Mouse (Mus musculus): Measurements from ENCODE around the gene Rabl2.
A peak's percentile ranks its signal among the peaks of the same experiment; 100 is the strongest.

The Rabl2 gene

GRCm38 (mm10) chr15:89591723-89592455 is at the start of gene Rabl2:
Gene Rabl2, minus strand, starts transcription at chr15:89591923.
- DNase-seq (ENCODE audit: low read depth), result peak; percentile 75

DNA sequence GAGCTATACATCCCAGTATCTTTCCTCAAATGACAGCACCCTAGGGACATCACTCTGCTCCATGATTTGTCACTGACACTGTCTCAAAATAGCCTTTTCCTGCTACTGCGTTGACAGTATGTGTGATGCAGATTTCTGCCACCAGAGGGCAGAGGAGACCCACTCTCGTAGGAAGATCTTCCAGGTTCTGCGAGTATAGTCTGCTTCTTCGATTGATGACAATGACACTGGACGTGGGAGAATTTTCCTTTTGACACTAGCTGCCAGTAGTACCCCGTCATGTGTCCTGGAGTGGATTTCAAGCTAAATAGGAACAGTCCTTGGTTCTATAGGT is 31.9 kb upstream of the Rabl2 start:
- peak; percentile 51 for DNase-seq (ENCODE audit: low read depth)

GRCm38 (mm10) chr15:89622959-89623625 is 31.4 kb upstream of the Rabl2 start:
- no peak for DNase-seq (ENCODE audit: low read depth)

- peak; percentile 49 for DNase-seq (ENCODE audit: low read depth)
Observed at GRCm38 (mm10) chr15:89622312-89622958, 30.7 kb upstream of the Rabl2 start.

DNA sequence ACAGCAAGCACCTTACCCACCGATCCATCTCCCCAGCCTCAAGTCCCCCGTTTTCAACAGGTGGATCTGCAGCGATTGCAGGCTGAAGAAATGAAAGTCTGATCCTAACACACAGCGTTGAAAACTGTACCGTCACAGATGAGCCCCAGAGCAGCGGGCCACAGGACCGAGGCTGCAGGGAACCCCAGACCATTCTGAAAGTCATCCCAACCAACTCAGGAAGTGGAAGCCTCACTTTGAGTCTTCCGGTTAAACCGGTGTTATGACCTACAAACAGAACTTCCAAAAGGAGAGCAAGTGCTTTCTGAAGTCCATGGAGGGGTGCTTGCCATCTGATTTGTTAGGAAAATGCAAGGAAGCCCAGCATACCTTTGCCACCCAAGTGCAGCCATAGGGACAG is 16.2 kb upstream of the Rabl2 start:
- no peak for DNase-seq (ENCODE audit: low read depth)

GRCm38 (mm10) chr15:89607480-89607879 is 15.8 kb upstream of the Rabl2 start:
- DNase-seq (ENCODE audit: low read depth), result no peak

DNA sequence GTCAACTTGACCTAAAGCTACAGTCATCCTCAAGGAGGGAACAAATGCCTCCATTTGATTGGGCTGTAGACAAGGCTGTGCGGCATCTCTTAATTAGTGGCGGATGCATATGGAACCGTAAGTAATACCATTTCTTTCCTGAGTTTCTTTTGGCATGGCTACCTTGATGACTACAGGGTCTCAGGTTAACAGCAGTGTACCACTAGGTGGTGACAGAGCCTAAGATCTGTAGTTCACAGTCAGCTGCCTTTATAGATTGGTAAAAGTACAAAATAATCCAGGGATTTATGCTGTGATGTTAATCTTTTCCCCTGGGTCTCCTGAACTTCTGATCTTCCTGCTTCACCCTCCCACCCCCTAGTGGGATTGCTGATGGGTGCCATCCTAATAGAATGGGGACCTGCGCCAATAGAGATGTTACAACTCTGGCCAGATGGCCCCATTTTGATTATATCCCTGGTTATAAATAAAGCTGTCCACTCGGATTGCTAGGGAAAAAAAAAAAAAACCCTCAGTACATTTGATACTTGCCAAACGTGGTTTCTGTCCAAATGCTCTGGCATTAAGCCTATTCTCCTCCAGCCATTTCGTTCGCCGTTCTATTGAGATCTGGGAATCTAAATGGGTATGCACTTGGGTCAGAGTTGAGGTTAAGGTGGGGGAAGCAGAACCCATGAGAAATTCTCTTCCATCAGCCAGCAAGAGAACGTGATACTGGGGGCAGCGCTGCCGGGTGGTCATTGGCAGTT is 14.3 kb upstream of the Rabl2 start:
- no peak for DNase-seq (ENCODE audit: low read depth)

- DNase-seq (ENCODE audit: low read depth), result no peak
Observed at GRCm38 (mm10) chr15:89592548-89592947, 825 bp upstream of the Rabl2 start.

DNA sequence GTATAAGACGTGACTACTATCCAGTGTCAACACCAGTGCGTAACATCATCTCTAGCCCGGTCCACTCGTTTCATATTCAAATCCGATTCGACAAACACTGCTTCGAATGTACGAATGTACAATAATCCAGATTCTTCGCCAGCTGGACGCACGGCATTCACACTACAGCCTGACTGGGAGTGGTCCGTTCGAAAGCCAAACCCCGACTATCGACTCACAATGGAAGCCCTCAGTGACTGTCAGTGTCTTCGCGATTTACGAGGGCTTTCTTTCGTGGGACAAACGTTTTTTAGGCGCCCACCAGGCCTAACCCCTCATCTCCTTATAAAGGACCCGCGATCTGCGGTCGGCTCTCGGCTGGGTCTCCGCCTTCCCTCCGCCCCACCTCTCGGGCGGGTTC is 406 bp downstream of the Rabl2 start:
- no peak for DNase-seq (ENCODE audit: low read depth)

GRCm38 (mm10) chr15:89589146-89589545 is 2.6 kb downstream of the Rabl2 start:
- no peak for DNase-seq (ENCODE audit: low read depth)

DNA sequence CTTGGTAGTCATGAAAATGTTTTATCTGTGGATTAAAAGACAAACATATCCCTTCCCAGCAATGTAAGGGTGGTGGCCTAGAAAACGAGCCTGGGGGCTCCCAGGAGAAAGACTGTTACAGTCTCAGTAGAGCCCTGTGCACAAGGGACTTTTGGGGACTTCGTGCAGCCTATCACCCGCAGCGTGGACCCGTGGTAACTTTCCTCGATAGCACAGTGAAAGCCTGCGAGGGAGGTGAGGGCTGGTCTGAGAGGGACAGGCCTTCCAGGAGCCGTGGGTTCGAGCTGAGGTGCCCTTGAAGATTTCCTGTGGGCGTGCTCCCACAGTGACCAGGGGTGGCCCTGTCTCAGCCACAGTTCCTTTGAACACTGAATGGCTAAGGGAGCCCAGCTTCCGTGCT is 6.1 kb downstream of the Rabl2 start:
- no peak for DNase-seq (ENCODE audit: low read depth)

DNA sequence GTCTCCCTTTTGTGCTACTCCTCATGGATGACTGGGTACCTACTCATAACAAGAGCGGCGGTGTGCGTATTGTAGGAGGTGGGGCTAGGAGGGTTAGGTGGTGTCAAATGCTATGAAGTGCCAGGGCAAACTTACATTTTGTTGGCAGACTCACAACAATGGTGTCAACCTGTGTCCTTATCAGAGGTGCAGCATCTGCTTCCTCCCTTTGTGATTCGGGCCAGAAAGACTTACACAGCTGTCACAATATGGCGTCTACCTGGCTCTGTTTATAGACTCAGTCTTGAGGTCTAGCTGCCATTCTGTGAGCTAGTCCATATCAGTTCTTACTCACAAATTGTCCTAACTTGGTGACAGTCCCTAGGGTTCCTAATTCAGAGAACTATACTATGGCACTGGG is 6.6 kb downstream of the Rabl2 start:
- no peak for DNase-seq (ENCODE audit: low read depth)

DNA sequence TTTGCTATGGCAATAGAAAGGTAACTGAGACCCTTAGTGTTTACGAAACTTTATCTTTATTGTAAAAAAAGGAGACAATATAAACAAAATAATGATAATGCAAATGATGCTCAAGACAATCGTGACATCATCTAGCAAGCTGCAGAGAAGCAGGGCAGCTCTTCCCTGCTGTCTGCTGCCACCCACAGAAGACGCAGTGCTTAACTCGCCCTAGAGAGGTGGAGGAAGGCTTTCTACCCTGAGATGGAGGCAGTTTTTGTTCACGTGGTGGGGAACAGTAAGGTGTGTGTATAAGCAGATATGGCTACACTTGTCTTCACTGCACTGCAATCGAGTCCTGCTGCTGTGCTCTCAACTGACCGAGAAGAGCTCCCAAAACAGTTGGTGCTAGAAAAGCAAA is 9.2 kb downstream of the Rabl2 start:
- no peak for DNase-seq (ENCODE audit: low read depth)

- no peak for DNase-seq (ENCODE audit: low read depth)
Observed at GRCm38 (mm10) chr15:89572147-89572546, 19.6 kb downstream of the Rabl2 start.

DNA sequence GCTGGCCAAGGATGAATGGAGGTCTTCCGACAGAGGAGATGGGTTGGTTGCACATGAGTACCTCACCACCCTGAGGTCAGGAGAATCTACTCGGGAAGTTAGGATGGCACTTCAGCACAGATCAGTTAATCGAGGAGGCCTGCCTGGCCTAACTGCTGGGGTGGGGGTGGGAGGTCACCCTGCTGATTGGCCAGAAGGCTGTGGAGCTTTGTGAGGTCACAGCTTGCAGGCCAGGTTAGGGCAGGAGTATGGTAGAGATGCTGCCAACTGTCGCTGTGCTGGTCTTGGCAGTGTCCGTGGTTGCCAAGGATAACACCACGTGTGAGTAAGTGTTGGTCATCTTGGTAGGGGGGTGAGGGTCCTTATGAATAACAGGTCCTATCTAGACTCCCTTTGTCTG is 23.6 kb downstream of the Rabl2 start, which contains the start of gene Acr:
TSS of gene Acr (plus strand) at position 213 of the 400 bp plus-strand sequence.
- DNase-seq (ENCODE audit: low read depth), result no peak

GRCm38 (mm10) chr15:89559202-89559731 is 32.5 kb downstream of the Rabl2 start:
- DNase-seq (ENCODE audit: low read depth), result no peak

GRCm38 (mm10) chr15:89557996-89558390 is 33.7 kb downstream of the Rabl2 start:
- DNase-seq (ENCODE audit: low read depth), result no peak

DNA sequence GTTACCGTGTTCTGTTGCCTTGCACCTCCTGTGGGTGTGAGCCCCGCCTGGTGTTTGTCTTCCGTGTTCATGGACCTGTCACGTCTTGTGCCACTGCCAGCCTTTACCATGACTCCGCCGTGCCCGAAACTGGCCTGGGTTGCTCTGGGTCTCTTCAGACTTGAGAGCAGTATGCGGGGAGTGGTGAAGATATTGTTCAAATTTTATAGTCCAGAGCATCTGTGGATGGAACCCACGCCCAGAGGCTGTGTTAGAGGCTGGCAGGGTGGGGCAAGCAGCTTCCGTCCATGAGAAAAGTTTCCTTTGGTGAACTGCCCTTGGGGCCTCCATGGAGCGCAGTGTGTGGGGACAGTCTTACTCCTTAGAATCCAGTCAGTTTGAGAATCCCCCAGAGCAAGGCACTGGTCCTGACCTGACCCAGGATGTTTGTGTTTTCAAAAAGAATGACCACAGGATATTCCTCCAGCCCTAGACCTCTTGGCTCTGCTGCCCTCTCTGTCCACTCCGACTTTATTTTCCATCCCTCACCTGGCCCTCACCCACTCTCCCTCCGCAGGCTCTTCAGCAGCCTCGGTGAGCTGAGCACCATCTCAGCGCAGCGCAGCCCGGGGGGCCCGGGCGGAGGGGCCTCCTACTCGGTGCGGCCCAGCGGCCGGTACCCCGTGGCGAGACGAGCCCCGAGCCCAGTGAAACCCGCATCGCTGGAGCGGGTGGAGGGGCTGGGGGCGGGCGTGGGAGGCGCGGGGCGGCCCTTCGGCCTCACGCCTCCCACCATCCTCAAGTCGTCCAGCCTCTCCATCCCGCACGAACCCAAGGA is 34.3 kb downstream of the Rabl2 start:
- DNase-seq (ENCODE audit: low read depth), result no peak

GRCm38 (mm10) chr15:89556401-89557178 is 35.1 kb downstream of the Rabl2 start:
- no peak for DNase-seq (ENCODE audit: low read depth)

DNA sequence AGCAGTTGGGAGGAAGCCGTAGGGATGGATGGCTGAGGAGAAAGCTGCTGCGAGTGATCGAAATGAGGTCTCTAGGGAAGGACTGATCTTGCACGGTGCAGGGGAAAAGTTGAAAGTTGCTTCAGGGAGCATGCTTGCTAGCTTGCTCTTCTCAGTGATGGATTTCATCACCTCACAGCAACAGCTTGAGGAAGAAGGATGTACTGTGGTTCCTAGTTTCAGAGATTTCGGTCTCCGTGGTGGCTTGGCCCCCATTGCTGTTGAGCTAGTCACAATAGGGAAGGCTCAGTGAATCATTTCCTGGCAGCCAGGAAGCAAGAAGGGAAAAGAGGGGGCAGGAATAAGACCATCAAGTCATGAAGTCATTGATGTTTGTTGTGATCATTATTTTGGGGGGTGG is 36.1 kb downstream of the Rabl2 start:
- no peak for DNase-seq (ENCODE audit: low read depth)

DNA sequence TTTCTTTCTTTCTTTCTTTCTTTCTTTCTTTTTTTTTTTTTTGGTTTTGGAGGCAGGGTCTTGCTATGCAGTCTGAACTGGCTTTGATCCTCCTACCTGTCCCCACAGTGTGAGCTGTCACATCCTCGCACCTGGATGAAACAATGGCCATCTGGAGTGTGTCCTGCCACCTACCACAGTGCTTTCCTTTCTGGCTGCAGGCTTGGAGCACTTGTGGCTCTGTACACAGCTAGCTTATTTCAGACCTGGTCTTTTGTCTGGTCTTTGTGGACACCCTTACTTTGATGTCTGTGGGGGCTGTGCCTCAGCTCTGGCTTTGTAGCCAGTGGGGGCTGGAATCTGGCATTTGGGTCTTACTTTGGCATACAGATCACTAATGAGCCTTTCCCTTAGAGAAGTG is 40.0 kb downstream of the Rabl2 start:
- DNase-seq (ENCODE audit: low read depth), result no peak

All from induced T-regulatory cell, adult 2 months (primary cell).